Mouse (Mus musculus): ENCODE results near the gene Tmem206.

- TF ChIP-seq GATA1 (IDR thresholded peaks at IDR 0.05; ENCODE audit: low read length): no peak
- no peak for TF ChIP-seq TAL1 (IDR thresholded peaks at IDR 0.05; ENCODE audit: low read length)
These were observed 27.2 kb downstream of the Tmem206 start for GRCm38 (mm10) chr1:191352786-191353488.
